Mouse (Mus musculus): ENCODE results near the gene 3110021N24Rik.
A peak's percentile ranks its signal among the peaks of the same experiment; 100 is the strongest.
"Not testable (repeated sequence)": the region's sequence is repeated elsewhere in the genome, so short reads cannot be mapped to it uniquely, and the experiment has no call there.

3110021N24Rik gene

DNA sequence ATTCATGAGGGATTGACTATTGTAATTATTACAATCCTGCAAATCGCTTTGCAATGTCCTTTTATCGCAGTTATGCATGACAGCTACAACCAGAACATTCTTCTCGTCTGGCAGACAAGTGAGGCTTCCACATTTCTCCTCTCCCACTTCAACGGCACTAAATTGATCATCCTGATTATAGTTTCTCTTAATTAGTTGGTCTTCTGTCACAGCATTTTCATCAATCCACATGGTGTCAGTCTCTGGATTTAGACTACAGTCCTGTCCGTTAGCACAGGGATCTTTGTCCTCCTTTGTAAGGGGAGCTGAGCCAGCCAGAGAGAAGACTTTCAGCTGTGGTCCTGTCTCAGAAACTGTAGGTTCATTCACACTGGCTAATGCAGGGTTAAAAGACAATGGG is at the start of gene 3110021N24Rik:
Gene 3110021N24Rik, plus strand, starts transcription at position 301 of the 400 bp plus-strand sequence.
- DNase-seq (ENCODE audit: low spot score in 2 of 2), result no peak

DNA sequence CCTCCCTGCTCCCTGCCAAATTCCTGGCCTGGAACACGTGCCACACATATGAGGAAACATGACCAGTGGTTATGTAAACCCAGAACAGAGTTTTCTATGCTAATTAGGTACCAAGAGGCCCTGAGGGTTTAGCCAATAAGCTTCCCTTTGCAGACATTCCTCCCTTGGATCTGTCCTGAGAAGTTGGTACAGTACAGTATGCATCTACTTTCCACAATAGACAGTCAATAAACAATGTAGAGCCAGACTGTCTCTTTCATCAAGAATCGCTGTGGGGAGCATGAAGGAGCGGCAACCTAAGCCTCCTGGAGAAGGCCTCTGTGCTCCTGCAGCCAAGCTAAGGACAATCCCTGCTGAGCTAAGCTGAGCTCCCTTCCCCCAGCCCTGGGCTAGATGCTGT is 33.3 kb upstream of the 3110021N24Rik start:
- DNase-seq (ENCODE audit: low spot score in 2 of 2), result no peak

DNA sequence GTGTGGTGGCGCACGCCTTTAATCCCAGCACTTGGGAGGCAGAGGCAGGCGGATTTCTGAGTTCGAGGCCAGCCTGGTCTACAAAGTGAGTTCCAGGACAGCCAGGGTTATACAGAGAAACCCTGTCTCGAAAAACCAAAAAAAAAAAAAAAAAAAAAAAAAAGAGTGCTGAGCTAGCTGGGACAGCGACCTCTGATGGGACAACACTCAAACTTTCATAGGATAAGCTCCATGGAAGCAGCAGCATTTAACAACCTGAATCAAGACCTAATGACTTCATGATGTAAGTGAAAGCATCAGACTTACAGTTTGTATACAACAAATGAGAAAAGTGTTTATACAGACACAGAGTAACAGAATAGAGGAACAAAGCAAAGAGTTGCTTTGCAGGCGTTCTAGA is 32.4 kb upstream of the 3110021N24Rik start:
- not testable (repeated sequence) for DNase-seq (ENCODE audit: low spot score in 2 of 2)

DNA sequence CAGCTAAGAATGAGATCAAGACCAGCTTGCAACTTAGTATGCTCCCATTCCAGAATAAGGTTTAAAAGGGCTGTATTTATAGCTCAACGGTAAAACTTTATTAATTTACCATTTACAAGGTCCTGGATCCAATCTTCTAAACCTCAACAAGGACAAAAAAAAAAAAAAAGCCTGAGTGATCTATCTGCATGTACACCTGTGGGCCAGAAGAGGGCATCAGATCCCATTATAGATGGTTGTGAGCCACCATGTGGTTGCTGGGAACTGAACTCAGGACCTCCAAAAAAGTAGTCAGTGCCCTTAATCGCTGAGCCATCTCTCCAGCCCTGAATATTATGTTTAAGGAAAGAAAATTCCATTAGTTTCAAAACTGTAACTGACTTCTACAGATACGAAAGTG is 29.0 kb upstream of the 3110021N24Rik start:
- no peak for DNase-seq (ENCODE audit: low spot score in 2 of 2)

DNA sequence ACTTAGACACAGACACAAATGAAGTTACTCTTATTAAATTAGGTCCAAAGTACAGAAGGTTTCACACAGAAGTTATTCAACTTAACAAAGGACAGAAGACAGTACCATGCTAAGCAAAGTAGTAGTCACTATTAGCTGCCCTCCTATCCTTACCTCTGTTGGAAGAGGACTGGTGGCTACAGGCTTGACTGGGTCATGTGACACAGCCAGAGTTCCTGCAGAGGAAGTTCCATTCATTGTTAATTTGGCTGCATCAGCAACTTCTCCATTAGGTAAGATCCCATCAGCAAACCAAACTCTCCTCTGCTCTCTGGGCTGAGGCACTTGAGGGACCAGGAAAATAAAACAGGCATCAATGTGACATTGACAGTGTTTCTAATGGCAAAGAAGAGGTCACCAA is 28.0 kb upstream of the 3110021N24Rik start:
- no peak for DNase-seq (ENCODE audit: low spot score in 2 of 2)

DNA sequence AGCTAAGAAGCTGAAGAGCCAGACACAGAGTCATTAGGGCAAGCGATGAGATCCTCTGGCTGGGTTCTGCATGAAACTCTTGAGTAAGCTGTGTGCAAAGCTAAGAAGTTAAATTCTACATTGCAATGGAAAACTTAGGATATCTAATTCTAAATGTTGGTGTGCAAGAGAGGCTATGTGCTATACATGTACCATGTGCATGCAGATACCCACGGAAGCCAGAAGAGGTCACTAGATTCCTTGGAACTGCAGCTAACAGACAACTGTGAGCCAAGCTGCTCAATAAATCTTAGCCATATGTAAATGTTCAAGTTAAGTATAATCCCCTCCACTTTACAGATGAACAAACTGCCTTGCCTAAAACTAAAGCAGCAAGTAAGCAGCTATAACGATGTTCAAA is 22.5 kb upstream of the 3110021N24Rik start:
- peak in 1 of 2 experiments; percentile 20 for DNase-seq (ENCODE audit: low spot score in 2 of 2)

GRCm38 (mm10) chr4:108708209-108708608 is 11.2 kb upstream of the 3110021N24Rik start:
- DNase-seq (ENCODE audit: low spot score in 2 of 2), result peak in 1 of 2 experiments; percentile 4

GRCm38 (mm10) chr4:108721245-108721784 is 1.9 kb downstream of the 3110021N24Rik start:
- DNase-seq (ENCODE audit: low spot score in 2 of 2), result no peak

- no peak for DNase-seq (ENCODE audit: low spot score in 2 of 2)
Observed at GRCm38 (mm10) chr4:108724102-108724501, 4.7 kb downstream of the 3110021N24Rik start.

- no peak for DNase-seq (ENCODE audit: low spot score in 2 of 2)
Observed at GRCm38 (mm10) chr4:108730450-108730849, 11.0 kb downstream of the 3110021N24Rik start.

DNA sequence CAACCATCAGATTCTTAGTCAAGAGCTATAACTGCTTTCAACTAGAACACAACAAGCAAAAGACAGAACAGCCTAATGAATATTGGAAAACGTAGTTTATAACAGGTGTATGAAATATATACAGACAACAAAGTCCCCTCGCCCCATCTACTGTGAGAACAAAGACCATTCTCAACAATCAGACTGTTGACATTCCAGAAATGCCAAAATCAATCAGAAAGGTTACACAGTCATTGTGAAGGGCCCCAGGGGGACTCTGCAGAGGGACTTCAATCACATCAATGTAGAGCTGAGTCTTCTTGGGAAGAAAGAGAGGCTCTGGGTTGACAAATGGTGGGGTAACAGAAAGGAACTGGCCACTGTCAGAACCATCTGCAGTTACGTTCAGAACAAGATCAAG is 12.1 kb downstream of the 3110021N24Rik start:
- no peak for DNase-seq (ENCODE audit: low spot score in 2 of 2)

GRCm38 (mm10) chr4:108746160-108746873 is 26.9 kb downstream of the 3110021N24Rik start:
- DNase-seq (ENCODE audit: low spot score in 2 of 2), result no peak

- no peak for DNase-seq (ENCODE audit: low spot score in 2 of 2)
Observed at GRCm38 (mm10) chr4:108759583-108759982, 40.1 kb downstream of the 3110021N24Rik start.

DNA sequence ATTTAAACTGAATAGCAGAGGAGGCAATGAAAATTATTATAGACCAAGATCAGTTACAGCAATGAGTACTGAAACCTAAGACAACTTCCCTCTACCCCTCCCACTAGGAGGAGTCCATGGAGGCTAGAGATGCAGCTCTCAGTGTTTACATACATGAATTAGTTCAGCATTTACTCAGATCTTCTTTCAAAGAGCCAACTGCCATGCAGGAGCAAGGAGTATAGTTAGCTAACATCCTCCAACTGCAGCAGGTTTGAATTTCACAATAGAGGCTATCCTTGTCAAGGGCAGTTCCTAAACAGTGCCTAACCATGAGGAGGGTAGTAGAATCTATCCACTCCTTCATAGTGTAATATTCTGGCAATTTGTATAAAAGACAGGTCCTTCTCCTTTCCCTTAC is 49.1 kb downstream of the 3110021N24Rik start:
- DNase-seq (ENCODE audit: low spot score in 2 of 2), result no peak

DNA sequence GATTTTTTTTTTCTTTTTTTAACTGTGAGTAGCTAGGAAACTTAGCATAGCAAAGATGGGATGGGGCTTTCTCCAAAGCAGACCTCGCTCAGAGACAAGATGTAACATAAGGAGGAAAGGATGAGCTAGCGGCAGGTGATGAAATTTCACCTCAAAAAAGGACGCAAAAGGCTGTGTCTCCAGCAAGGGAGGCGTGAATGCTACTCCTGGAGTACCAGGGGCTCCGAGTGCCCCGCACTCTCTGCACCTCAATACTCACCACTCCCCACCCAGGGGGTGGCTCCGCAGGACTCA is 60.3 kb downstream of the 3110021N24Rik start:
- no peak for DNase-seq (ENCODE audit: low spot score in 2 of 2)

DNA sequence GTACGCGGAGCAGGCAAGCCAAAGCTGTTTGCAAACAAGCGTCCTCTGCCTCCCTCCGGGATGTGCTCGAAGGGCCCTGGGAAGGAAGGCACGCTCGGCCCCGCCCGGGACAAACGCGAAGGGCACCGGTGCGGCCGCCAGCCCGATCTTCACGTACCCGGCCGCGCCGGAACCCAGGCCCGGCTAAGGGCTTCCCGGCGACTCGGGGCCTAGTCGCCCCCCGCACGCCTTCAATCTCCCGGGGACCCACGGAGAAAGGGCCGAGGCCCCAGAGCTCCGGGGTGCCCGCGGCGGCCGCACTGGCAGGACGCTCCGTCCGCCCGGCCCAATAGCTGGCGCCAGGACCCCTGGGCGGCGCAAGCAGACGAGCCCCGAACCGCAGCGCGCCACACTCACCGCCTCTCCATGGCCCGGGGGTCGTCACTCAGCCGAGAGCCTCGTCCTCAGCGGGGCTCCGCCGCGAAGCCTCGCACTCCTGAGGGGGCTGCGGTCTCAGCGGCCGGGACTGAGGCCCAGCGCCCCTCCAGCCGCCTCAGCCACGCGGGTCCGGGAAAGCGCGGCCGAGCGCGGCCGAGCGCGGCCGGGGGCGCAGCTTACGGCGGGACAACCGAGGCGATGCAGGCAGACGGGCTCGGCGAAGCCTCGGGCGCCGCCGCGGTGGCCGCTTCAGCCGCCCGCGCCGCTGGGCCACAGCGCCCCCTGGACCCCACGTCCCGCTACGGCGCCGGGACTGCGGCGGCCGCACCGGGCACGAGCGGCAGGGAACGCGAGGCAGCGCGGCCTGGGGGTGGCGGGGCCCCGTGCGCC is 60.8 kb downstream of the 3110021N24Rik start, which contains the start of gene Zfyve9:
Gene Zfyve9, minus strand, starts transcription at position 742 of the 807 bp plus-strand sequence.
- peak; percentile 73 to 80 for DNase-seq (ENCODE audit: low spot score in 2 of 2)

DNA sequence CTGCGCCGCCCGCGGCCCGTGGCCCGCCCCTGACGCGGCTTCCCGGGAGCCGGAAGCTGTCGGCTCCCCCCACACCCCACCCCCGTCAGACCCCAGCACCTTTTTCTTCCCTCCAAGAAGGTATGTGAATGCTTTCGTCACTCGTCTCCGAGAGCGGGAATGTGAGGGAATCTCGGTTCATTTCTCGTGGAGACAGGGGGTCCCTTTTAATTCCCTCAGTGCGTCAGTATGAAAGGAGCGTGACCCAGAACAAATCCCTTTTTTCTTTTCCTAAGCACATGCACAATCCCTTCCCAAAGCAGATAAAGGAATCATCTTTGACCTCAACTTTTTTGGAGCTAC is 61.4 kb downstream of the 3110021N24Rik start:
- no peak for DNase-seq (ENCODE audit: low spot score in 2 of 2)

GRCm38 (mm10) chr4:108781596-108781995 is 62.1 kb downstream of the 3110021N24Rik start:
- DNase-seq (ENCODE audit: low spot score in 2 of 2), result no peak

- no peak for DNase-seq (ENCODE audit: low spot score in 2 of 2)
Observed at GRCm38 (mm10) chr4:108782421-108783085, 63.1 kb downstream of the 3110021N24Rik start.

GRCm38 (mm10) chr4:108789258-108789936 is 69.9 kb downstream of the 3110021N24Rik start:
- no peak for DNase-seq (ENCODE audit: low spot score in 2 of 2)

DNA sequence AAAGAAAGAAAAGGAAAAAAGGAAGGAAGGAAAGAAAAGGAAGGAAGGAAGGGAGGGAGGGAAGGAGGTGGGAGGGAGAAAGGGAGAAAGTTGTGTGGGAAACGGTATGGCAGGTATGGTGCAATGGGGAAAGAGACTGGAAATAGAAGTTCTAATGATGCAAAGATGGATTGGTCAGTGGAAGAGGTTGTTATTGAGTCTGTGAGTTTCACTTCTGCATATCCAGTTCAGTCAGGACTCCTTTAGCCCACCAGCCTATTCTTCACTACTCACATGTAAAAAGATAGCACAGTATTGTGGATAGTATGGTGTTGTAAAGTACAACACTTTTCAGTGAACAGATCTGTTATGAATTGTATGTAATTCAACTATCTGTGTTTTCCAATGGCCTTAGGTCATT is 71.1 kb downstream of the 3110021N24Rik start:
- no peak for DNase-seq (ENCODE audit: low spot score in 2 of 2)

DNA sequence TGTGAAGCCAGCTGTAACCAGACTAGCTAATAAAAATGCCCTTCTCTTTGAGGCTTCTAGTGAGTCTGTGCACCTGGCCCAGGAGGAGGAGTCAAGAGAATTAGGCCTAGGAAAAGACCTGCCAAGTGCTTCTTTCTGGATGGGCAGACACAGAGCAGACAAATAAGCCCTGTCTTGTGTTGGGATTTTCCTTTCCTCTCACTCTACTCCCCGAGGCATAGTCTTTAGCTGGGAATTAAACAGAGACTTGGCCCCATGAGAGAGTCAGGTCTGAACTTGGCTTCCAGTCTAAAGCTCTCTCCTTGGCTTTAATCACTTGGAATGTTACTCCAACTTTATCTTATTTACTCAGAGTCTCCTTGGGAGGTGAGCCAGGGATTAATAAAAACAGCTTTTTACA is 74.5 kb downstream of the 3110021N24Rik start:
- DNase-seq (ENCODE audit: low spot score in 2 of 2), result peak; percentile 15 to 31

Measured in heart, adult 9 months (tissue).